Mouse (Mus musculus) liver, embryonic 14.5 days (tissue): Measurements from ENCODE around the gene Rxra. TPM values are rescaled to one million over a fixed set of nuclear protein-coding genes. Genes with fewer than 3 reads are reported as not detected.

ENCODE experiments used
- ATAC-seq: fragments of 200-750 bp; cut with Nextera tagmentation; 2 replicates; pipeline ENCODE4 v1.8.0; 2017; ENCODE audit warnings: moderate number of reproducible peaks, mild to moderate bottlenecking, moderate library complexity; ENCODE audit not compliant: insufficient read depth
- DNase-seq, 3 experiments: peaks; one replicate each; pipeline ENCODE4 v3.0.0-alpha.2; 2012 to 2013; ENCODE audit warnings: low read depth in 3 of 3, low spot score in 3 of 3
- H3K27ac ChIP-seq: fragments of 300-500 bp; sonication (generic); 2 replicates; pipeline ENCODE4 v1.5.1; 2014; ENCODE audit warnings: moderate library complexity, mild to moderate bottlenecking, control low read depth, inconsistent platforms
- H3K27me3 ChIP-seq: fragments of 300-500 bp; sonication (generic); 2 replicates; pipeline ENCODE4 v1.6.1; 2014; ENCODE audit warnings: mild to moderate bottlenecking, low read length, moderate library complexity; ENCODE audit not compliant: control insufficient read depth, insufficient read depth
- H3K36me3 ChIP-seq: fragments of 300-500 bp; sonication (generic); replicated peaks from 2 replicates; pipeline ENCODE4 v1.6.1; 2014; ENCODE audit warnings: low read depth; ENCODE audit not compliant: control insufficient read depth, insufficient read depth
- H3K4me1 ChIP-seq, 2 experiments: fragments of 200-500 bp in 1 of 2; fragments of 300-500 bp in 1 of 2; sonication (generic) in 1 of 2; replicated peaks; 2 replicates each; pipeline ENCODE4 v1.6.1; 2012 to 2014; ENCODE audit warnings: antibody characterized with exemption in 1 of 2, inconsistent platforms in 1 of 2, low read length in 1 of 2; ENCODE audit not compliant: control insufficient read depth in 2 of 2, insufficient read depth in 2 of 2
- H3K4me2 ChIP-seq: fragments of 300-500 bp; sonication (generic); 2 replicates; pipeline ENCODE4 v1.6.1; 2014; ENCODE audit warnings: low read depth, mild to moderate bottlenecking, control low read depth, moderate library complexity
- H3K4me3 ChIP-seq, 2 experiments: fragments of 200-500 bp in 1 of 2; fragments of 300-500 bp in 1 of 2; sonication (generic) in 1 of 2; 2 replicates each; pipeline ENCODE4 v1.5.1; 2012 to 2014; ENCODE audit warnings: low read depth in 2 of 2, low read length in 2 of 2, mild to moderate bottlenecking in 2 of 2, control low read depth in 1 of 2, inconsistent platforms in 1 of 2, moderate library complexity in 1 of 2; ENCODE audit not compliant: insufficient read depth in 1 of 2
- H3K9ac ChIP-seq: fragments of 300-500 bp; sonication (generic); replicated peaks from 2 replicates; pipeline ENCODE4 v1.6.1; 2014; ENCODE audit warnings: mild to moderate bottlenecking, control low read depth, moderate library complexity
- H3K9me3 ChIP-seq: fragments of 300-500 bp; sonication (generic); 2 replicates; pipeline ENCODE4 v1.6.1; 2016; ENCODE audit warnings: low read length, mixed read lengths; ENCODE audit not compliant: control insufficient read depth
- CTCF ChIP-seq: IDR thresholded peaks from 2 replicates; pipeline ENCODE4 v1.5.1; 2016; ENCODE audit warnings: antibody characterized with exemption, low read depth, control low read depth
- EP300 ChIP-seq: IDR thresholded peaks from 2 replicates; pipeline ENCODE4 v1.6.1; 2016; ENCODE audit warnings: antibody characterized with exemption, low read depth
- WGBS: fragments of 180-500 bp; shearing (Covaris S2); extraction: QIAGEN DNeasy Blood & Tissue Kit; methylation state at CpG from one replicate; pipeline ENCODE4 v1.1.7; 2014; ENCODE audit not compliant: insufficient replicate concordance; 5-methylcytosine and 5-hydroxymethylcytosine counted together
- polyA plus RNA-seq, 2 experiments: library from polyadenylated mRNA; depleted of rRNA in 1 of 2; stranded (reverse) in 1 of 2; unstranded in 1 of 2; fragments of >200 nt; fragmentation: Nextera tagmentation in 1 of 2; extraction: Ambion mirVana in 1 of 2; gene quantifications; 2 replicates each; pipeline versions ENCODE4 v1.2.1 to v1.2.3; 2012 to 2014

The Rxra gene
- polyA plus RNA-seq, 2 experiments = 2.4 to 7.5 TPM

- ATAC-seq = 0 out of 2 replicates have a peak, but pooled peaks have one; percentile 27
- TF ChIP-seq CTCF = peak; percentile 88
- no peak for TF ChIP-seq EP300
Measured at GRCm38 (mm10) chr2:27764937-27765319, 88.7 kb downstream of the Rxra start.

GRCm38 (mm10) chr2:27767773-27768172, 91.5 kb downstream of the Rxra start:
- Histone ChIP-seq H3K4me1 (0 out of 4 replicates have a peak, but pooled peaks cover 0 to 2% of the 10 kb centered on the region in 2 experiments), H3K9me3 (no peaks in the 10 kb centered on the region), H3K36me3 (no peaks in the 10 kb centered on the region), H3K4me3 (no peak overlapping the region), H3K27me3 (no peaks in the 10 kb centered on the region), H3K4me2 (no peak overlapping the region), H3K9ac (no peak overlapping the region), H3K27ac (no peak overlapping the region)
- DNase-seq (no peak), ATAC-seq (no peak)
- TF ChIP-seq EP300 (no peak), CTCF (no peak)
- 54% methylated on average over 7 of the region's 7 CpGs for WGBS

More at GRCm38 (mm10) chr2:27764937-27765319, 88.7 kb downstream of the Rxra start:
- H3K27me3 ChIP-seq = no peaks in the 10 kb centered on the region
- no peaks in the 10 kb centered on the region for H3K36me3 ChIP-seq
- 25% methylated on average over 3 of the region's 3 CpGs for WGBS
- H3K4me2 ChIP-seq = no peak overlapping the region
- no peak overlapping the region for H3K9ac ChIP-seq
- H3K27ac ChIP-seq = no peak overlapping the region
- H3K4me3 ChIP-seq = no peak overlapping the region
- H3K4me1 ChIP-seq = no peaks in the 10 kb centered on the region
- H3K9me3 ChIP-seq = no peaks in the 10 kb centered on the region
- DNase-seq = peak; percentile 42 to 50 (median 47)

- ATAC-seq = no peak
- no peak for TF ChIP-seq CTCF
- no peak for TF ChIP-seq EP300
Measured at GRCm38 (mm10) chr2:27769701-27770100, 93.5 kb downstream of the Rxra start.

GRCm38 (mm10) chr2:27770205-27770604, 94.0 kb downstream of the Rxra start:
- ATAC-seq = no peak
- H3K9ac ChIP-seq = no peak overlapping the region
- 3% methylated on average over 4 of the region's 4 CpGs for WGBS

More at GRCm38 (mm10) chr2:27769701-27770100, 93.5 kb downstream of the Rxra start:
- no peaks in the 10 kb centered on the region for H3K9me3 ChIP-seq
- no peak for DNase-seq
- H3K27me3 ChIP-seq = no peaks in the 10 kb centered on the region
- H3K36me3 ChIP-seq = no peaks in the 10 kb centered on the region
- H3K4me2 ChIP-seq = no peak overlapping the region
- no peak overlapping the region for H3K9ac ChIP-seq
- no peak overlapping the region for H3K4me3 ChIP-seq
- WGBS = 20% methylated on average over 5 of the region's 5 CpGs
- no peak overlapping the region for H3K27ac ChIP-seq
- H3K4me1 ChIP-seq = 0 out of 4 replicates have a peak, but pooled peaks cover 0 to 2% of the 10 kb centered on the region in 2 experiments

GRCm38 (mm10) chr2:27771936-27772335, 95.7 kb downstream of the Rxra start:
- WGBS = 23% methylated on average over 7 of the region's 7 CpGs
- no peaks in the 10 kb centered on the region for H3K36me3 ChIP-seq
- DNase-seq (peak in 2 of 3 experiments; percentile 24 to 41), ATAC-seq (peak; percentile 40; the same call in 1 of the 2 replicates)
- no peaks in the 10 kb centered on the region for H3K27me3 ChIP-seq
- no peak overlapping the region for H3K9ac ChIP-seq
- no peak overlapping the region for H3K4me2 ChIP-seq
- 0 out of 4 replicates have a peak, but pooled peaks cover 0 to 2% of the 10 kb centered on the region in 2 experiments for H3K4me1 ChIP-seq
- no peaks in the 10 kb centered on the region for H3K9me3 ChIP-seq
- H3K27ac ChIP-seq = no peak overlapping the region
- H3K4me3 ChIP-seq = no peak overlapping the region
- peak; percentile 93 for TF ChIP-seq CTCF
- no peak for TF ChIP-seq EP300

More at GRCm38 (mm10) chr2:27770205-27770604, 94.0 kb downstream of the Rxra start:
- no peaks in the 10 kb centered on the region for H3K36me3 ChIP-seq
- peak; percentile 84 for TF ChIP-seq CTCF
- TF ChIP-seq EP300 = no peak
- H3K27ac ChIP-seq = no peak overlapping the region
- H3K4me1 ChIP-seq = 0 out of 4 replicates have a peak, but pooled peaks cover 0 to 2% of the 10 kb centered on the region in 2 experiments
- H3K4me2 ChIP-seq = no peak overlapping the region
- H3K4me3 ChIP-seq = no peak overlapping the region
- no peak for DNase-seq
- no peaks in the 10 kb centered on the region for H3K9me3 ChIP-seq
- no peaks in the 10 kb centered on the region for H3K27me3 ChIP-seq
